In the genomic region with DNA sequence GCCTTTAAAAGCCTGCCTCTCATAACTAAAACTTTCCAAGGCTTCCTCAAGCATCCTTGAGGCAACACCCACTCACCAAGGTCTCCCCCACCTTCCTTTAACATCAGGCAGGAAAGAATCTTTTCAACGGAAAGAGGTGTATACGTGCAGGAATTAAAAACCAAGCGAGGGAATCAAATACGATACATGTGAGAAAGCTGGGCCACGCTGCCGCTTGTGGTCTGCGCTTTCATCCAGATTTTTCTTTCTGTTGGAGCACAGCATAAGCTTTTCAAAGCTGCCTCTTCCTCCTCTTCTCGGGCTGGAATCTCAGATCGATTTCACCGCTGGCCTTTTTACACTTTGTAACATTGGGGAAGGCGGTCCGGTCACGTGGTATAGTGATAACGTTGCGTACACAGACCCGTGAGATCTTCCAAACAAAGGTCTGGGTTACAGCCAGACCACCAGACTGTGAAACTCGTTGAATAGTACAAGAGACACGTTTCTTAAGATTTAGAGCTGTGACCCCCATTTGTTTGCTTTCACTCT, we compare ENCODE assay signal across 8 mouse cellular contexts.
A peak's percentile ranks its signal among the peaks of the same experiment; 100 is the strongest.
DNase-seq lines count a peak whose midpoint lies in the region; ATAC-seq and TF ChIP-seq lines count a peak whose summit lies in the region.

No protein-coding gene starts in this region.

- H3K4me1 ChIP-seq in spleen, adult 2 months (ENCODE audit: control insufficient read depth, insufficient read depth, insufficient read length) = peaks cover 3% of the 10 kb centered on the region; the same call in 1 of the 2 replicates
- H3K4me1 ChIP-seq in forebrain, embryonic 11.5 days (replicated peaks; ENCODE audit: control insufficient read depth, insufficient read depth, low read length) = no peaks in the 10 kb centered on the region
- H3K4me1 ChIP-seq in lung, postnatal 0 days (ENCODE audit: insufficient read depth, low read depth, low read length) = no peaks in the 10 kb centered on the region; the same call in 1 of the 2 replicates
- H3K4me1 ChIP-seq in stomach, postnatal 0 days (replicated peaks; ENCODE audit: control insufficient read depth, insufficient read depth) = no peaks in the 10 kb centered on the region

- TF ChIP-seq EP300 in lung, postnatal 0 days (IDR thresholded peaks at IDR 0.05) = no peak
- no peak for TF ChIP-seq EP300 in stomach, postnatal 0 days (optimal IDR thresholded peaks at IDR 0.05)

- DNase-seq in spleen, adult 2 months (ENCODE audit: low read depth in 1 of 2, low spot score in 2 of 2) = no peak
- no peak for DNase-seq in spleen, postnatal 4 days (ENCODE audit: low spot score in 2 of 2)
- no peak for DNase-seq in forebrain, embryonic 11.5 days (ENCODE audit: low spot score)
- DNase-seq in kidney, adult 9 months = peak; percentile 27
- DNase-seq in lung, postnatal 0 days (ENCODE audit: low spot score) = peak; percentile 69
- peak; percentile 54 for DNase-seq in stomach, postnatal 0 days (ENCODE audit: low spot score)
- no peak for DNase-seq in spleen, postnatal 36 days (ENCODE audit: low spot score in 2 of 2)
- DNase-seq in layer of hippocampus, adult 9-11 months = no peak

- H3K4me3 ChIP-seq in spleen, adult 2 months (ENCODE audit: extremely low read depth, insufficient read depth, insufficient read length) = peak overlapping the region; percentile 55
- H3K4me3 ChIP-seq in forebrain, embryonic 11.5 days (ENCODE audit: low read depth, low read length) = peak overlapping the region; percentile 6; the same call in 1 of the 2 replicates
- peak overlapping the region; percentile 36 for H3K4me3 ChIP-seq in lung, postnatal 0 days (ENCODE audit: low read depth, low read length)
- peak overlapping the region; percentile 41 for H3K4me3 ChIP-seq in stomach, postnatal 0 days (ENCODE audit: low read depth, low read length)

- 30% methylated on average over 18 of the region's 18 CpGs for WGBS in spleen, adult 2 months
- 48% methylated on average over 18 of the region's 18 CpGs for WGBS in forebrain, embryonic 11.5 days
- 5% methylated on average over 18 of the region's 18 CpGs for whole genome bisulfite sequencing in lung, postnatal 0 days
- WGBS in stomach, postnatal 0 days = 7% methylated on average over 18 of the region's 18 CpGs

- no peak for TF ChIP-seq POLR2A in spleen, adult 2 months (IDR thresholded peaks at IDR 0.05; ENCODE audit: low read depth, low read length)

- no peaks in the 10 kb centered on the region; the same call in 1 of the 2 replicates for H3K9me3 ChIP-seq in forebrain, embryonic 11.5 days (ENCODE audit: control insufficient read depth, low read length)
- no peaks in the 10 kb centered on the region for H3K9me3 ChIP-seq in lung, postnatal 0 days (ENCODE audit: low read length)
- H3K9me3 ChIP-seq in stomach, postnatal 0 days (ENCODE audit: control insufficient read depth, low read length) = no peaks in the 10 kb centered on the region

- H3K9ac ChIP-seq in forebrain, embryonic 11.5 days (ENCODE audit: low read length) = no peak overlapping the region
- no peak overlapping the region for H3K9ac ChIP-seq in lung, postnatal 0 days (replicated peaks; ENCODE audit: low read depth)
- H3K9ac ChIP-seq in stomach, postnatal 0 days (ENCODE audit: low read length) = peak overlapping the region; percentile 47; the same call in 1 of the 2 replicates

- ATAC-seq in forebrain, embryonic 11.5 days (replicated peaks; ENCODE audit: low FRiP score) = no peak
- ATAC-seq in lung, postnatal 0 days = peak; percentile 81
- peak; percentile 57; the same call in 1 of the 2 replicates for ATAC-seq in stomach, postnatal 0 days (ENCODE audit: low FRiP score, low TSS enrichment)

- no peaks in the 10 kb centered on the region for H3K36me3 ChIP-seq in spleen, adult 2 months (ENCODE audit: control insufficient read depth, insufficient read depth, low read length)
- no peaks in the 10 kb centered on the region for H3K36me3 ChIP-seq in forebrain, embryonic 11.5 days (ENCODE audit: control insufficient read depth, insufficient read depth, low read length)
- H3K36me3 ChIP-seq in lung, postnatal 0 days (ENCODE audit: insufficient read depth, low read length) = no peaks in the 10 kb centered on the region
- H3K36me3 ChIP-seq in stomach, postnatal 0 days (ENCODE audit: control insufficient read depth, insufficient read depth, low read length) = no peaks in the 10 kb centered on the region

- no peaks in the 10 kb centered on the region for H3K27me3 ChIP-seq in spleen, adult 2 months (ENCODE audit: control insufficient read depth, insufficient read depth, low read length)
- H3K27me3 ChIP-seq in forebrain, embryonic 11.5 days (ENCODE audit: control insufficient read depth, insufficient read depth, low read length) = peaks cover 4% of the 10 kb centered on the region; the same call in 1 of the 2 replicates
- no peaks in the 10 kb centered on the region for H3K27me3 ChIP-seq in lung, postnatal 0 days (replicated peaks; ENCODE audit: insufficient read depth, low read length)
- no peaks in the 10 kb centered on the region for H3K27me3 ChIP-seq in stomach, postnatal 0 days (ENCODE audit: control insufficient read depth, insufficient read depth, low read length)

- no peak overlapping the region for H3K27ac ChIP-seq in spleen, adult 2 months (ENCODE audit: insufficient read depth, low read length)
- no peak overlapping the region for H3K27ac ChIP-seq in forebrain, embryonic 11.5 days (ENCODE audit: low read depth, low read length)
- peak overlapping the region; percentile 68 for H3K27ac ChIP-seq in lung, postnatal 0 days (ENCODE audit: low read length)
- H3K27ac ChIP-seq in stomach, postnatal 0 days (replicated peaks) = no peak overlapping the region

- peak overlapping the region; percentile 38 for H3K4me2 ChIP-seq in forebrain, embryonic 11.5 days (ENCODE audit: low read depth, low read length, severe bottlenecking)
- H3K4me2 ChIP-seq in lung, postnatal 0 days (replicated peaks; ENCODE audit: low read depth, low read length) = peak overlapping the region; percentile 59
- H3K4me2 ChIP-seq in stomach, postnatal 0 days (replicated peaks; ENCODE audit: low read depth) = peak overlapping the region; percentile 59

- no peak for TF ChIP-seq CTCF in spleen, adult 2 months (IDR thresholded peaks at IDR 0.05; ENCODE audit: extremely low read depth, insufficient read depth, insufficient read length, insufficient replicate concordance)
- no peak for TF ChIP-seq CTCF in lung, postnatal 0 days (IDR thresholded peaks at IDR 0.05)
- no peak for TF ChIP-seq CTCF in stomach, postnatal 0 days (IDR thresholded peaks at IDR 0.05; ENCODE audit: low read depth)

Comparison
In these comparisons a context has a peak if more than half of its experiments do, and no peak if none do; other contexts are left out.
1. DNase-seq: peak in kidney, adult 9 months (single experiment), lung, postnatal 0 days (single experiment) and stomach, postnatal 0 days (single experiment); none in spleen, adult 2 months (0 of 2), spleen, postnatal 4 days (0 of 2), forebrain, embryonic 11.5 days (single experiment), spleen, postnatal 36 days (0 of 2) and layer of hippocampus, adult 9-11 months (single experiment).
2. Peak in every context shown above with its lines, with median percentiles within 50 percentile points of each other: H3K4me3 ChIP-seq and H3K4me2 ChIP-seq.